Mouse (Mus musculus): Measurements from ENCODE around the gene Thsd4. TPM values are rescaled to one million over a fixed set of nuclear protein-coding genes. Genes with fewer than 3 reads are reported as not detected.
"Not testable (repeated sequence)": the region's sequence is repeated elsewhere in the genome, so short reads cannot be mapped to it uniquely, and the experiment has no call there.

Gene Thsd4
- polyA plus RNA-seq, 1 experiment from 2014 or later = 19.9 TPM

- no peak for TF ChIP-seq CTCF (IDR thresholded peaks at IDR 0.05; ENCODE audit: low read depth)
- Histone ChIP-seq H3K9me3 (replicated peaks; ENCODE audit: low read length) (no peaks in the 10 kb centered on the region), H3K4me2 (ENCODE audit: low read length) (no peak overlapping the region), H3K4me1 (replicated peaks; ENCODE audit: insufficient read depth, low read length) (no peaks in the 10 kb centered on the region), H3K27me3 (ENCODE audit: insufficient read depth, low read length) (no peaks in the 10 kb centered on the region), H3K36me3 (ENCODE audit: insufficient read depth, low read length) (no peaks in the 10 kb centered on the region), H3K27ac (no peak overlapping the region), H3K9ac (ENCODE audit: low read depth, low read length) (no peak overlapping the region), H3K4me3 (replicated peaks; ENCODE audit: low read depth, low read length) (no peak overlapping the region)
- DNase-seq (ENCODE audit: low spot score) = no peak
- 51% methylated on average over 3 of the region's 3 CpGs for WGBS
- no peak for ATAC-seq (replicated peaks; ENCODE audit: low FRiP score, low read depth)
Measured at GRCm38 (mm10) chr9:60184083-60184482, 337.8 kb downstream of the Thsd4 start.

- no peak overlapping the region for H3K4me3 ChIP-seq (replicated peaks; ENCODE audit: low read depth, low read length)
- no peaks in the 10 kb centered on the region for H3K36me3 ChIP-seq (ENCODE audit: insufficient read depth, low read length)
- no peak for DNase-seq (ENCODE audit: low spot score)
- no peak overlapping the region for H3K27ac ChIP-seq
- no peaks in the 10 kb centered on the region for H3K9me3 ChIP-seq (replicated peaks; ENCODE audit: low read length)
- no peak for ATAC-seq (replicated peaks; ENCODE audit: low FRiP score, low read depth)
- H3K4me1 ChIP-seq (replicated peaks; ENCODE audit: insufficient read depth, low read length) = no peaks in the 10 kb centered on the region
- no peak overlapping the region for H3K9ac ChIP-seq (ENCODE audit: low read depth, low read length)
- no peaks in the 10 kb centered on the region for H3K27me3 ChIP-seq (ENCODE audit: insufficient read depth, low read length)
- H3K4me2 ChIP-seq (ENCODE audit: low read length) = no peak overlapping the region
- no peak for TF ChIP-seq CTCF (IDR thresholded peaks at IDR 0.05; ENCODE audit: low read depth)
- WGBS = 86% methylated on average over 6 of the region's 6 CpGs
Measured at GRCm38 (mm10) chr9:60182371-60182770, 339.5 kb downstream of the Thsd4 start.

GRCm38 (mm10) chr9:60180936-60181335 is 340.9 kb downstream of the Thsd4 start:
- no peak overlapping the region for H3K27ac ChIP-seq
- H3K4me2 ChIP-seq (ENCODE audit: low read length) = no peak overlapping the region
- DNase-seq (ENCODE audit: low spot score) (no peak), ATAC-seq (replicated peaks; ENCODE audit: low FRiP score, low read depth) (no peak)
- no peaks in the 10 kb centered on the region for H3K36me3 ChIP-seq (ENCODE audit: insufficient read depth, low read length)
- no peak overlapping the region for H3K9ac ChIP-seq (ENCODE audit: low read depth, low read length)
- TF ChIP-seq CTCF (IDR thresholded peaks at IDR 0.05; ENCODE audit: low read depth) = no peak
- WGBS = 77% methylated on average over 3 of the region's 3 CpGs
- no peaks in the 10 kb centered on the region for H3K27me3 ChIP-seq (ENCODE audit: insufficient read depth, low read length)
- H3K9me3 ChIP-seq (replicated peaks; ENCODE audit: low read length) = no peaks in the 10 kb centered on the region
- no peaks in the 10 kb centered on the region for H3K4me1 ChIP-seq (replicated peaks; ENCODE audit: insufficient read depth, low read length)
- no peak overlapping the region for H3K4me3 ChIP-seq (replicated peaks; ENCODE audit: low read depth, low read length)

- Histone ChIP-seq H3K9me3 (replicated peaks; ENCODE audit: low read length) (no peaks in the 10 kb centered on the region), H3K36me3 (ENCODE audit: insufficient read depth, low read length) (no peaks in the 10 kb centered on the region), H3K4me2 (ENCODE audit: low read length) (no peak overlapping the region), H3K4me1 (replicated peaks; ENCODE audit: insufficient read depth, low read length) (no peaks in the 10 kb centered on the region), H3K9ac (ENCODE audit: low read depth, low read length) (no peak overlapping the region), H3K27ac (no peak overlapping the region), H3K4me3 (replicated peaks; ENCODE audit: low read depth, low read length) (no peak overlapping the region), H3K27me3 (ENCODE audit: insufficient read depth, low read length) (no peaks in the 10 kb centered on the region)
- no peak for TF ChIP-seq CTCF (IDR thresholded peaks at IDR 0.05; ENCODE audit: low read depth)
- no peak for DNase-seq (ENCODE audit: low spot score)
- ATAC-seq (replicated peaks; ENCODE audit: low FRiP score, low read depth) = no peak
- WGBS = 45% methylated on average over 6 of the region's 6 CpGs
Measured at GRCm38 (mm10) chr9:60180114-60180513, 341.7 kb downstream of the Thsd4 start.

- no peaks in the 10 kb centered on the region for H3K4me1 ChIP-seq (replicated peaks; ENCODE audit: insufficient read depth, low read length)
- DNase-seq (ENCODE audit: low spot score) (no peak), ATAC-seq (replicated peaks; ENCODE audit: low FRiP score, low read depth) (no peak)
- no peak overlapping the region for H3K4me2 ChIP-seq (ENCODE audit: low read length)
- H3K9me3 ChIP-seq (replicated peaks; ENCODE audit: low read length) = no peaks in the 10 kb centered on the region
- H3K9ac ChIP-seq (ENCODE audit: low read depth, low read length) = no peak overlapping the region
- H3K27ac ChIP-seq = no peak overlapping the region
- H3K27me3 ChIP-seq (ENCODE audit: insufficient read depth, low read length) = no peaks in the 10 kb centered on the region
- 95% methylated on average over 3 of the region's 3 CpGs for WGBS
- TF ChIP-seq CTCF (IDR thresholded peaks at IDR 0.05; ENCODE audit: low read depth) = no peak
- no peak overlapping the region for H3K4me3 ChIP-seq (replicated peaks; ENCODE audit: low read depth, low read length)
- no peaks in the 10 kb centered on the region for H3K36me3 ChIP-seq (ENCODE audit: insufficient read depth, low read length)
Measured at GRCm38 (mm10) chr9:60176311-60176710, 345.5 kb downstream of the Thsd4 start.

- H3K36me3 ChIP-seq (ENCODE audit: insufficient read depth, low read length); H3K4me3 ChIP-seq (replicated peaks; ENCODE audit: low read depth, low read length); H3K4me2 ChIP-seq (ENCODE audit: low read length); H3K27me3 ChIP-seq (ENCODE audit: insufficient read depth, low read length); DNase-seq (ENCODE audit: low spot score); ATAC-seq (replicated peaks; ENCODE audit: low FRiP score, low read depth); H3K9ac ChIP-seq (ENCODE audit: low read depth, low read length); H3K9me3 ChIP-seq (replicated peaks; ENCODE audit: low read length); H3K4me1 ChIP-seq (replicated peaks; ENCODE audit: insufficient read depth, low read length); H3K27ac ChIP-seq: not testable (repeated sequence)
- 19% methylated on average over 8 of the region's 9 CpGs for WGBS
Measured at GRCm38 (mm10) chr9:60172459-60173060, 349.3 kb downstream of the Thsd4 start.

- DNase-seq (ENCODE audit: low spot score) = peak; percentile 46
- H3K4me2 ChIP-seq (ENCODE audit: low read length) = no peak overlapping the region
- H3K27ac ChIP-seq = no peak overlapping the region
Measured at GRCm38 (mm10) chr9:60166990-60167389, 354.9 kb downstream of the Thsd4 start.

More at GRCm38 (mm10) chr9:60166990-60167389, 354.9 kb downstream of the Thsd4 start:
- WGBS = 74% methylated on average over 4 of the region's 4 CpGs
- Histone ChIP-seq H3K9me3 (replicated peaks; ENCODE audit: low read length) (no peaks in the 10 kb centered on the region), H3K4me3 (replicated peaks; ENCODE audit: low read depth, low read length) (no peak overlapping the region), H3K4me1 (replicated peaks; ENCODE audit: insufficient read depth, low read length) (no peaks in the 10 kb centered on the region), H3K36me3 (ENCODE audit: insufficient read depth, low read length) (no peaks in the 10 kb centered on the region), H3K9ac (ENCODE audit: low read depth, low read length) (no peak overlapping the region), H3K27me3 (ENCODE audit: insufficient read depth, low read length) (no peaks in the 10 kb centered on the region)
- peak; percentile 64 for TF ChIP-seq CTCF (IDR thresholded peaks at IDR 0.05; ENCODE audit: low read depth)
- ATAC-seq (replicated peaks; ENCODE audit: low FRiP score, low read depth) = no peak

Measured in kidney, postnatal 0 days (tissue).